Mouse (Mus musculus) lung, postnatal 0 days (tissue): Measurements from ENCODE around the gene Isx. TPM values are rescaled to one million over a fixed set of nuclear protein-coding genes. Genes with fewer than 3 reads are reported as not detected.

Experiments
- ATAC-seq: fragments of 200-750 bp; cut with Nextera tagmentation; 2 replicates; pipeline ENCODE4 v1.8.0; 2017; ENCODE audit warnings: moderate library complexity
- DNase-seq: peaks from one replicate; pipeline ENCODE4 v3.0.0-alpha.2; 2016; ENCODE audit warnings: low spot score
- H3K27ac ChIP-seq: fragments of 300-500 bp; sonication (generic); 2 replicates; pipeline ENCODE4 v1.5.1; 2014; ENCODE audit warnings: antibody characterized with exemption, mild to moderate bottlenecking, low read length, mixed read lengths
- H3K27me3 ChIP-seq: fragments of 300-500 bp; sonication (generic); replicated peaks from 2 replicates; pipeline ENCODE4 v1.6.1; 2014; ENCODE audit warnings: low read length, mixed read lengths; ENCODE audit not compliant: insufficient read depth
- H3K36me3 ChIP-seq: fragments of 300-500 bp; sonication (generic); 2 replicates; pipeline ENCODE4 v1.6.1; 2014; ENCODE audit warnings: low read length, mixed read lengths; ENCODE audit not compliant: insufficient read depth
- H3K4me1 ChIP-seq: fragments of 300-500 bp; sonication (generic); 2 replicates; pipeline ENCODE4 v1.6.1; 2014; ENCODE audit warnings: antibody characterized with exemption, low read depth, low read length, mixed read lengths; ENCODE audit not compliant: insufficient read depth
- H3K4me2 ChIP-seq: fragments of 300-500 bp; sonication (generic); replicated peaks from 2 replicates; pipeline ENCODE4 v1.6.1; 2014; ENCODE audit warnings: low read depth, mild to moderate bottlenecking, low read length, moderate library complexity, mixed read lengths
- H3K4me3 ChIP-seq: fragments of 300-500 bp; sonication (generic); 2 replicates; pipeline ENCODE4 v1.5.1; 2014; ENCODE audit warnings: low read depth, low read length
- H3K9ac ChIP-seq: fragments of 300-500 bp; sonication (generic); replicated peaks from 2 replicates; pipeline ENCODE4 v1.6.1; 2014; ENCODE audit warnings: low read depth, mild to moderate bottlenecking
- H3K9me3 ChIP-seq: fragments of 300-500 bp; sonication (generic); 2 replicates; pipeline ENCODE4 v1.6.1; 2016; ENCODE audit warnings: low read length, mixed read lengths
- CTCF ChIP-seq: IDR thresholded peaks from 2 replicates; pipeline ENCODE4 v1.5.1; 2016; ENCODE audit warnings: antibody characterized with exemption, mild to moderate bottlenecking
- EP300 ChIP-seq: IDR thresholded peaks from 2 replicates; pipeline ENCODE4 v1.6.1; 2016; ENCODE audit warnings: antibody characterized with exemption, mild to moderate bottlenecking, control low read depth
- WGBS: fragments of 180-500 bp; shearing (Covaris S2); extraction: QIAGEN DNeasy Blood & Tissue Kit; methylation state at CpG from one replicate; pipeline ENCODE4 v1.1.7; 2014; 5-methylcytosine and 5-hydroxymethylcytosine counted together
- polyA plus RNA-seq: library from polyadenylated mRNA; unstranded; fragments of >200 nt; fragmentation: Nextera tagmentation; extraction: Ambion mirVana; gene quantifications from 2 replicates; pipeline ENCODE4 v1.2.1, GENCODE M21; 2015

The Isx gene
- polyA plus RNA-seq, 1 experiment from 2014 or later = not detected

GRCm38 (mm10) chr8:74906333-74906732 lies 33.4 kb downstream of the Isx start:
- no peaks in the 10 kb centered on the region for H3K36me3 ChIP-seq
- ATAC-seq = no peak
- H3K27me3 ChIP-seq = no peaks in the 10 kb centered on the region
- 45% methylated on average over 1 of the region's 1 CpGs for WGBS
- no peak overlapping the region for H3K4me2 ChIP-seq
- H3K4me1 ChIP-seq = no peaks in the 10 kb centered on the region
- H3K9ac ChIP-seq = no peak overlapping the region
- TF ChIP-seq EP300 (no peak), CTCF (no peak)
- no peak overlapping the region for H3K27ac ChIP-seq
- no peak for DNase-seq
- H3K4me3 ChIP-seq = no peak overlapping the region
- no peaks in the 10 kb centered on the region for H3K9me3 ChIP-seq

GRCm38 (mm10) chr8:74910708-74911107 lies 37.7 kb downstream of the Isx start:
- WGBS = 86% methylated on average over 1 of the region's 1 CpGs

GRCm38 (mm10) chr8:74920691-74921421 lies 47.9 kb downstream of the Isx start:
- Histone ChIP-seq H3K36me3 (no peaks in the 10 kb centered on the region), H3K4me1 (no peaks in the 10 kb centered on the region), H3K27ac (no peak overlapping the region), H3K4me3 (no peak overlapping the region), H3K9ac (no peak overlapping the region), H3K9me3 (no peaks in the 10 kb centered on the region), H3K4me2 (no peak overlapping the region), H3K27me3 (no peaks in the 10 kb centered on the region)
- 56% methylated on average over 8 of the region's 8 CpGs for WGBS
- TF ChIP-seq CTCF = no peak
- TF ChIP-seq EP300 = no peak
- DNase-seq = no peak
- no peak for ATAC-seq

More at GRCm38 (mm10) chr8:74910708-74911107, 37.7 kb downstream of the Isx start:
- H3K27ac ChIP-seq = no peak overlapping the region
- H3K4me2 ChIP-seq = no peak overlapping the region
- H3K4me3 ChIP-seq = no peak overlapping the region
- no peak overlapping the region for H3K9ac ChIP-seq
- no peaks in the 10 kb centered on the region for H3K4me1 ChIP-seq
- DNase-seq (no peak), ATAC-seq (no peak)
- H3K27me3 ChIP-seq = no peaks in the 10 kb centered on the region
- no peak for TF ChIP-seq EP300
- no peaks in the 10 kb centered on the region for H3K36me3 ChIP-seq
- H3K9me3 ChIP-seq = no peaks in the 10 kb centered on the region

- Histone ChIP-seq H3K27me3 (no peaks in the 10 kb centered on the region), H3K9me3 (no peaks in the 10 kb centered on the region), H3K27ac (no peak overlapping the region), H3K4me3 (no peak overlapping the region), H3K9ac (no peak overlapping the region), H3K4me2 (no peak overlapping the region), H3K36me3 (no peaks in the 10 kb centered on the region), H3K4me1 (no peaks in the 10 kb centered on the region)
- no peak for DNase-seq
- no peak for TF ChIP-seq CTCF
- TF ChIP-seq EP300 = no peak
- no peak for ATAC-seq
- WGBS = 64% methylated on average over 4 of the region's 4 CpGs
These were observed 49.0 kb downstream of the Isx start for GRCm38 (mm10) chr8:74921882-74922518.

GRCm38 (mm10) chr8:74927940-74928339 lies 55.0 kb downstream of the Isx start:
- Histone ChIP-seq H3K27me3 (no peaks in the 10 kb centered on the region), H3K4me1 (no peaks in the 10 kb centered on the region), H3K36me3 (no peaks in the 10 kb centered on the region), H3K27ac (no peak overlapping the region), H3K9ac (no peak overlapping the region), H3K4me3 (no peak overlapping the region), H3K4me2 (no peak overlapping the region), H3K9me3 (no peaks in the 10 kb centered on the region)
- DNase-seq (no peak), ATAC-seq (no peak)
- TF ChIP-seq EP300 = no peak
- no peak for TF ChIP-seq CTCF
- 50% methylated on average over 1 of the region's 1 CpGs for WGBS

GRCm38 (mm10) chr8:74930731-74931130 lies 57.8 kb downstream of the Isx start:
- WGBS = 18% methylated on average over 3 of the region's 3 CpGs
- Histone ChIP-seq H3K36me3 (no peaks in the 10 kb centered on the region), H3K9ac (no peak overlapping the region), H3K4me2 (no peak overlapping the region), H3K4me3 (no peak overlapping the region), H3K9me3 (no peaks in the 10 kb centered on the region), H3K4me1 (no peaks in the 10 kb centered on the region), H3K27me3 (no peaks in the 10 kb centered on the region), H3K27ac (no peak overlapping the region)
- peak; percentile 73 for TF ChIP-seq CTCF
- TF ChIP-seq EP300 = no peak
- DNase-seq (peak; percentile 66), ATAC-seq (no peak)
